Mouse (Mus musculus) embryonic facial prominence, embryonic 10.5 days (tissue): ENCODE measurements at regions not wholly inside any gene's neighbourhood (a gene's known extent, or its start where the extent isn't known, plus 50 kb on each side); places are given as distances from the start of the nearest gene placed in this dataset.
A peak's percentile ranks its signal among the peaks of the same experiment; 100 is the strongest.

Source experiments
- DNase-seq: peaks from one replicate; pipeline ENCODE4 v3.0.0-alpha.2; 2017; ENCODE audit warnings: low spot score
- H3K27ac ChIP-seq: fragments of 300-500 bp; sonication (generic); replicated peaks from 2 replicates; pipeline ENCODE4 v1.5.1; 2016; ENCODE audit warnings: mild to moderate bottlenecking
- H3K27me3 ChIP-seq: fragments of 300-500 bp; sonication (generic); replicated peaks from 2 replicates; pipeline ENCODE4 v1.6.1; 2016; ENCODE audit warnings: low read depth, mild to moderate bottlenecking; ENCODE audit not compliant: poor library complexity, severe bottlenecking
- H3K36me3 ChIP-seq: fragments of 300-500 bp; sonication (generic); replicated peaks from 2 replicates; pipeline ENCODE4 v1.6.1; 2016; ENCODE audit warnings: mild to moderate bottlenecking, moderate library complexity
- H3K4me1 ChIP-seq: fragments of 300-500 bp; sonication (generic); 2 replicates; pipeline ENCODE4 v1.6.1; 2016
- H3K4me3 ChIP-seq: fragments of 300-500 bp; sonication (generic); 2 replicates; pipeline ENCODE4 v1.5.1; 2016; ENCODE audit warnings: mild to moderate bottlenecking, moderate library complexity
- H3K9me3 ChIP-seq: fragments of 300-500 bp; sonication (generic); 2 replicates; pipeline ENCODE4 v1.6.1; 2016; ENCODE audit warnings: mild to moderate bottlenecking
- WGBS: fragments of 180-500 bp; shearing (Covaris S2); methylation state at CpG from one replicate; pipeline ENCODE4 v1.1.7; 2016; 5-methylcytosine and 5-hydroxymethylcytosine counted together

- 73% methylated on average over 3 of the region's 3 CpGs for WGBS
Observed at GRCm38 (mm10) chr7:116808475-116808874, 304.3 kb downstream of the Nucb2 start.

GRCm38 (mm10) chr7:116816494-116816893 is 312.3 kb downstream of the Nucb2 start:
- no peak for DNase-seq
- Histone ChIP-seq H3K9me3 (no peaks in the 10 kb centered on the region), H3K4me3 (no peak overlapping the region), H3K27ac (no peak overlapping the region), H3K27me3 (no peaks in the 10 kb centered on the region), H3K36me3 (no peaks in the 10 kb centered on the region), H3K4me1 (no peaks in the 10 kb centered on the region)
- WGBS, result 91% methylated on average over 2 of the region's 2 CpGs

More at GRCm38 (mm10) chr7:116808475-116808874, 304.3 kb downstream of the Nucb2 start:
- H3K36me3 ChIP-seq, result no peaks in the 10 kb centered on the region
- H3K4me3 ChIP-seq, result no peak overlapping the region
- H3K4me1 ChIP-seq, result no peaks in the 10 kb centered on the region
- no peak overlapping the region for H3K27ac ChIP-seq
- H3K27me3 ChIP-seq, result no peaks in the 10 kb centered on the region
- no peak for DNase-seq
- no peaks in the 10 kb centered on the region for H3K9me3 ChIP-seq

DNA sequence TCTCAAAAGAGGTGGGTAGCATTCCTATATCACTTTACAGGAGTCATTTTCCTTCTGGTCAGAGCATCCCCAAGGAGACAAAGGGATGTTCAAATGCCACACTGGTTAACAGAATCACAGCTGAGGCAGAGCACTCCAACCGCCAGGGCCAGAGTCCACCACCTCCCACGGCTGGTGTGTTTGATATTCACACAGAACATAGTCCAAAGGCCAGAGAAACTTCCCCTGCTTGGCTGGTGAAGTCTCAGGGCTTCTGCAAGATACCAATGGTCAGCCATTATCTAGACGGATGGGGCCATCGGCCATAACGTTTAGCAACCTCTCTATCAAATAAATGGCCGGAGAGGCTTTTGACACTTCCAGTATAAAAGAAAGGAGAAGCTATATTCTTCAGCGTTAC is 313.8 kb downstream of the Nucb2 start:
- Histone ChIP-seq H3K36me3 (no peaks in the 10 kb centered on the region), H3K27ac (no peak overlapping the region), H3K4me3 (no peak overlapping the region), H3K4me1 (no peaks in the 10 kb centered on the region), H3K9me3 (no peaks in the 10 kb centered on the region), H3K27me3 (no peaks in the 10 kb centered on the region)
- whole genome bisulfite sequencing, result 89% methylated on average over 7 of the region's 7 CpGs
- no peak for DNase-seq

DNA sequence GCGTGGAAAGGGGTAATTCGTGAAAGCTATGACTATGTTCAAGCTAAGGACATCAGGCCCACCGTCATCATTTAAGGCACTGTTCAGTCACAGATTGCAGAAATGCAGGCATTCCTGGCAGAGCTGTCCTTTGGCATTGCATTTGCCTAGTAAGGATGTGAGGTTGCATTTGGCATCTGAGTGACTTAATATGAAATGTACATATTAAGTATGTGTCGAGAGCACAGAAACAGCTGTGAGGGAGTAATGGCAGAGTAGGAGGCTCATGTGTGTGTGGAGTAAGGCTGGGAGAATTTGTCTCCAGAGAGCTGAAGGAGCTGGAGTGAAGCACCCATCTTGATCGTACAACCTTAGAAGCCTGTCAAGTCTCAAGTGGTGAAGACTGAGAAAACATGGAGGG is 316.4 kb downstream of the Nucb2 start:
- Histone ChIP-seq H3K27me3 (no peaks in the 10 kb centered on the region), H3K4me3 (no peak overlapping the region), H3K27ac (no peak overlapping the region), H3K9me3 (no peaks in the 10 kb centered on the region), H3K36me3 (no peaks in the 10 kb centered on the region), H3K4me1 (no peaks in the 10 kb centered on the region)
- DNase-seq, result no peak
- WGBS, result 87% methylated on average over 5 of the region's 5 CpGs

DNA sequence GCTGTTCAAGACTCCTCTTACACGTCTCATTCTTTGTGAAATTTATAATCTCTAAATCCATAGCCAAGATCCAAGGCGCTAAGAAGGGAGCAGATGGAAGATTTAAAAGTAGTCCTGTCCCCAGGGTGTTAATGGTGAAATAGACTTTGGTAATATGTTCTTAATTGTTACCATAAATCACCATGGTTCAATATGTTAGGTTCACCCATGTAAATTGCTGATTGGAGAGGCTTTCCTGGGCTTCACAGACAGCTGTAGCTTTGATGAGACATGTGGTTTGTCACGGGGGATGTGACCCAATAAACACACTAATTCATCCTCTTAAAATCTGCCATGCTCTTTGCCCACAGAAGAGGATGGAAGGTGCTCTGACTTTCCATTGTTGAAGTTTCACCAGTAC is 338.7 kb downstream of the Nucb2 start:
- 72% methylated on average over 3 of the region's 3 CpGs for WGBS
- no peak for DNase-seq
- no peaks in the 10 kb centered on the region for H3K4me1 ChIP-seq
- no peaks in the 10 kb centered on the region for H3K36me3 ChIP-seq
- H3K9me3 ChIP-seq, result no peaks in the 10 kb centered on the region
- no peak overlapping the region for H3K4me3 ChIP-seq
- H3K27me3 ChIP-seq, result no peaks in the 10 kb centered on the region
- H3K27ac ChIP-seq, result no peak overlapping the region

DNA sequence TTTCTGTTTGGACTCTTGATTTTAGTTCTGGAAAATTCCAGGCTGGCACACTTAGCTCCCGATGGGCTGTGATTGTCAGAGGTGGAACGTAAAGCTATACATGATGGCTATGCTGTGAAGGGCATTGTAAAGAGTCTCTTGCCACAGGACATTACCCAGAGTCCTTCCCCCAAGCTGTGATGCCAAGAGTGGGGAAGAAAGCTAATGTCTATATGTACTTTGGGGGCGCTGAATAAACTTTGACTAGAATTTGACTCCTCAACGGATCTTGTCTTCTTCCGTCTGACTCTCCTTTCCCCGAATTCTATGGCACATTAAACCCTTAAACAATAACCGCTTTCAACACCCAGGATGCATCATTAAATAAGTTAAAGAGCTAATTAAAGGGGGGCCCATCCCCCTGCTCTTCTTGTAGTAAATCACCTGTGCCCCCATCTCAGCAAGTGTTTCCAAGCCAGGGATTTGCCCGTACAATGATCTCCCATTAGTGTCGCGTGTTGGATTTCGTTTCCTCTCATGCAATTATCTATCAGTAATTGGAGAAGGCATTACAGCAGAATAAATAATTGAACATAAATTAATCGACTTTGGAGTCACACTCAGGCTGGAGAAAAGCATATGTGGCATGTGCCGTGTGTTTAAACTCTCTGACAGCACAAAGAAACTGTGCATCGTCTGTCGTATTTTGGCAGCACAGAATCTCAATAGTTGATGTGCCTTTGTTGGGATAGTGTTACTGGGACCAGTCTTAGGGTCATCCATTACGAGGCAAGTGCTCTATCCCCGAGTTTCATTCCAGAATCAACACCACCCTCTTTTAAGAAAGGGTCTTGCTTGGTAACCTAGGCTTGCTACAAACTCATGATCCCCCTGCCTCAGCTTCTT is 343.9 kb downstream of the Nucb2 start:
- H3K9me3 ChIP-seq, result no peaks in the 10 kb centered on the region
- no peak overlapping the region for H3K27ac ChIP-seq
- DNase-seq, result no peak
- H3K4me3 ChIP-seq, result no peak overlapping the region
- WGBS, result 84% methylated on average over 17 of the region's 17 CpGs
- no peaks in the 10 kb centered on the region for H3K27me3 ChIP-seq
- H3K4me1 ChIP-seq, result no peaks in the 10 kb centered on the region
- H3K36me3 ChIP-seq, result no peaks in the 10 kb centered on the region

DNA sequence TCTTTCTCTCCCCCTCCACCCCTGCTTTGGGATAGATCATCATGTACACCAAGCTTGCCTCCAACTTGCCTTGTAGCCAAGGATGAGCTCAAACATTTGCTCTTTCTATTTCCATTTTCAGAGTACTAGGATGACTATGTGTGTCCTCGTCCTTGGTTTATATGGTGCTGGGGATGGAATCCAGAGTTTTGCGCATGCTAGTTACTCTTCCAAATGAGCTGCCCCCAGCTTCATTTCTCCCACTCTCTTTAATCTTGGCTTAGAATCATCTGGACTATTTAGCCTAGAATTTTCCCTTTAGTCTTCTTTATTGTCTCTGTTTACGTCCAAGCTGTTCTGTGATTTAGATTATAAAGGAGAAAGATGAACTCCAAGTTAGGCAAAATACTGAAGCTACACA is 349.2 kb downstream of the Nucb2 start:
- Histone ChIP-seq H3K4me3 (no peak overlapping the region), H3K9me3 (no peaks in the 10 kb centered on the region), H3K27ac (no peak overlapping the region), H3K4me1 (no peaks in the 10 kb centered on the region), H3K27me3 (no peaks in the 10 kb centered on the region), H3K36me3 (no peaks in the 10 kb centered on the region)
- no peak for DNase-seq
- 89% methylated on average over 3 of the region's 3 CpGs for WGBS

- Histone ChIP-seq H3K36me3 (no peaks in the 10 kb centered on the region), H3K27me3 (no peaks in the 10 kb centered on the region), H3K4me1 (no peaks in the 10 kb centered on the region), H3K27ac (no peak overlapping the region), H3K4me3 (no peak overlapping the region), H3K9me3 (no peaks in the 10 kb centered on the region)
- WGBS, result 80% methylated on average over 5 of the region's 5 CpGs
- DNase-seq, result no peak
Observed at GRCm38 (mm10) chr7:116857141-116857540, 353.0 kb downstream of the Nucb2 start.

- Histone ChIP-seq H3K27ac (no peak overlapping the region), H3K27me3 (no peaks in the 10 kb centered on the region), H3K36me3 (no peaks in the 10 kb centered on the region), H3K4me3 (no peak overlapping the region), H3K9me3 (no peaks in the 10 kb centered on the region), H3K4me1 (no peaks in the 10 kb centered on the region)
- DNase-seq, result no peak
- WGBS, result 89% methylated on average over 4 of the region's 4 CpGs
Observed at GRCm38 (mm10) chr7:116857744-116858143, 353.6 kb downstream of the Nucb2 start.

- no peak overlapping the region for H3K27ac ChIP-seq
- 42% methylated on average over 5 of the region's 5 CpGs for WGBS
- DNase-seq, result no peak
Observed at GRCm38 (mm10) chr7:116882268-116882964, 378.2 kb downstream of the Nucb2 start.

DNA sequence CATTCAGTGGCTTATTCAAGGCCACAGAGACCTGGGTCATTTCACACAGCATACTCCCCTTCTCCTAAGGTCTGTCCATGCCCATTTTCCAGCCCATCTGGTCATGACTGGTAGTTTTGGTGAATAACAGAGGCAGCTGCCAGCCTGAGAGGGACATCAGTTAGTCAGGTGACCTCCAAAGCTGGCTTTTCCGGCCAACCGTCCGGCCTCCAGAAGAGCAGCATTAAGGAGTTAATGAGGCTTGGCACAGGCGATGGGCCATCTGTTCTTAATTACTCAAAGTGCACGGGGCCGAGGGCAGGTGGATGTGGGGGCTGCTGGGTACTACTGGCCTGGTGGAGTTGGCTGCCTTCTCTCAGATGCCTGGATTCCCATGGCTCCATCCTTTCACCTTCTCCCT is 389.7 kb downstream of the Nucb2 start:
- H3K4me1 ChIP-seq, result peaks cover 6% of the 10 kb centered on the region
- H3K36me3 ChIP-seq, result no peaks in the 10 kb centered on the region
- H3K27me3 ChIP-seq, result no peaks in the 10 kb centered on the region
- peak; percentile 47 for DNase-seq
- H3K9me3 ChIP-seq, result no peaks in the 10 kb centered on the region
- WGBS, result 40% methylated on average over 6 of the region's 6 CpGs
- no peak overlapping the region for H3K4me3 ChIP-seq
- H3K27ac ChIP-seq, result no peak overlapping the region

More at GRCm38 (mm10) chr7:116882268-116882964, 378.2 kb downstream of the Nucb2 start:
- Histone ChIP-seq H3K4me3 (no peak overlapping the region), H3K4me1 (peaks cover 6% of the 10 kb centered on the region), H3K27me3 (no peaks in the 10 kb centered on the region), H3K36me3 (no peaks in the 10 kb centered on the region), H3K9me3 (no peaks in the 10 kb centered on the region)

- no peak overlapping the region for H3K4me3 ChIP-seq
- no peaks in the 10 kb centered on the region for H3K9me3 ChIP-seq
- no peaks in the 10 kb centered on the region for H3K27me3 ChIP-seq
- whole genome bisulfite sequencing, result 77% methylated on average over 6 of the region's 6 CpGs
- no peaks in the 10 kb centered on the region for H3K4me1 ChIP-seq
- no peak for DNase-seq
- H3K27ac ChIP-seq, result no peak overlapping the region
- no peaks in the 10 kb centered on the region for H3K36me3 ChIP-seq
Observed at GRCm38 (mm10) chr7:116915797-116916196, 411.6 kb downstream of the Nucb2 start.
